Mouse (Mus musculus): ENCODE results near the gene Pias4. TPM values are rescaled to one million over a fixed set of nuclear protein-coding genes. Genes with fewer than 3 reads are reported as not detected.

The Pias4 gene
- polyA plus RNA-seq (2014; fragmentation: Illumina TruSeq; extraction: RNeasy Lipid Tissue Mini Kit (QIAGEN cat#74804); ENCODE audit: low read depth, low replicate concordance) = 23.4 TPM

DNA sequence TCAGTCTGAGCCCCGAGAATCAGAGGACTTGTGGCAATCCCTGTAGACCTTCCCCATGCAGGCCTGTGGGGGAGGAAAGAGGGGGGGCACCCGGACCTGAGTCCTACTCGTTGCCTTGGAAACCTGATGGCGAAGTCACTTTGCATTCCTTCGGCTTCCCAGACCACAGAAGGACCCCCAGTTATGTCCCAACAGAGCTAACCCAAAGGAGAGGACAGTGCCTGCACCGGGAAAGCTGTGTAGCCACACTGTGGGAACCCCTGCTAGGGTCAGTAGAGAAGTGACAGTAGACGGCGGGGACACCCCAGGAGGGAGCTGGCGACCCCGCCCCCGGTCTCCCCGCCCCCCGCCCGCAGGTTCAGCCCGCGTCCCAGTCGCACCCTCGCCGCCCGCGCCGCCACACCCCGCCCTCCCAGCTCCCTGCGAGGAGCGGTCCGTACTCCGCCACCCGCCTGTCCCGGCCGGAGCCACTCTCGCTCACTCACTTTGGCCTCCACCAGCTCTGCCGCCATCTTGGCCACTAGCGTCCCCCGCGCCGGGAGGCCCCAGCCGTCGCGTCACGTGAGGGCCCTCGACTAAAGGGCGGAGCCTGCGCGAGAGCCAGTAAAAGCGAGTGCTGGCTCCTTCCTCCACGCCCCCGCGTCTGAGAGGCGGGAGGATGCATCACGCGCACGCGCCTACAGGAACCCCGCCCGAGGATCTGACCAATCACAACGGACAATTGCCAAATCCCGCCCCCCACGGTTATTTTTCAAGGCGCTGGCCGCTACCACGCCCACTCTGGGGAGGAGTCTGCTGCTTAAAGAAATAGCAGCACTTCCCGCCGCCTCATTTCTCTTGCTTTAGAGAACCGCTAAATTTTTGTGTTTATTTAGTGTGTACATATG is at the start of gene Pias4:
Gene Pias4, minus strand, starts transcription at position 724 of the 887 bp plus-strand sequence.

DNA sequence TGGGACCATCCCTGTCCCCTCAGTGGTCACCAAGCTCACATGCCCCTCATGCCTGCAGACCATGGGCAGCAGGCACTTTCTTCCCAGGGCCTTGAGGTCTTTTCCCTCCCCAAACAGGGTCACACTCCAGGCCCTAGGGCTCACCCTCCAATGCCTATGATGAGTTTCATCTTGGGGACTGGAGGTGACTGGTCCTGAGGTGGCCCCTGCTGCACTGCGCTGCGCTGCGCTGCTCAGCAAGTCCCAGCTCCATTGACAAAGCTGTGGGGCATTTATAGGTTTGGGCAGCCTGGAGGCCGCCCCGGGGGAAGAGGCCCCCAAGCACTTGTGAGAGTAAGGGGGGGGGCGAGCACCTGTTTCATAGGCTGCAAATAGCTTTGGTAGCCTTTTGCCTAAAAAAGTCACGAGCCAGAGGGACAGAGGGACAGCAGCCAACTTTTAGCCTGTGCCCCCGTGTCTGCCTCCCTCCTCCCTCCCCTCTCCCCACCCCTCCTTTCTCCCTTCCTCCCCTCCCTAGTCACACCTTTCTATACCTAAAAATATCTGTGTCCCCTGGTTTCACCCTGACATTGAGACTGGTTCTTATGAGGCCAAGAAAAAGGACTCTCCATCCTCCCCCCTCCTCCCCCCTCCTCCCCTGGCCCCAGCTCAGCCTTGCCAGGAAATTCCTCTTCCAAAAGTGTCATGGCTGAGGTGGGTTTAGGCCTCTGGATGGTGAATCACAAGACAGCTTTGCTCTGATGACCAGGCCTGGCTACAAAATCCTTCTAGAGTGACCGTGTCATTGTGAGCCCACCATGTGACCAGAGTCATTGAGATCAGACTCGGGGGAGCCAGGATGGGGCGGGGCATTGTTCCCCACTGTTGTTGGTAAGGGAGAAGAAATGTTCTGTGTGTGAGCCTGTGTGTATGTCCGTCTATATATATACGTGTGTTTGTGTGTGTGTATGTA is 34.4 kb upstream of the Pias4 start, which contains the start of gene Nmrk2:
Gene Nmrk2, minus strand, starts transcription at position 245 of the 952 bp plus-strand sequence.

DNA sequence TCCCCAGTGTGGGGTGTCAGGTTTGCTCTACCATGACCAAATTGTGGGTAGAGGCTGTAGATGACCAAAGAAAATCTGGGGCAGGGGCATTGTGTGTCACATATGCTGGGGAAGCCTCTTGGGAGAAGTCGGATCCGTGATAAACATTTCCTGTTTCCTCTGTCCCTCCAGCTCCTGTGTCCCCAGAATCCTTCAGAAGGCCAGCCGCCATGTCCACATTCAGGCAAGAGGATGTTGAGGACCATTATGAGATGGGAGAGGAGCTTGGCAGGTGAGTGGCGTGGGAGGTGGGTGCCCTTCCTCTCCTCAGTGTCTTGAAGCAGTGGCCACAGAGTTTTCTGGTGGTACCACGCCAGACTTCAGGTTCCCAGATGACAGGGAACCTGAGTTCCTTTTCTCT is 16.1 kb upstream of the Pias4 start, which contains the start of gene 4930442H23Rik:
Gene 4930442H23Rik, minus strand, starts transcription at position 45 of the 400 bp plus-strand sequence.

GRCm38 (mm10) chr10:81182336-81183333 is 14.9 kb upstream of the Pias4 start, which contains the start of gene Dapk3:
Gene Dapk3, plus strand, starts transcription at chr10:81183005.

GRCm38 (mm10) chr10:81176466-81177271 is 8.9 kb upstream of the Pias4 start, which contains the start of gene Eef2:
Gene Eef2, plus strand, starts transcription at chr10:81176631.

GRCm38 (mm10) chr10:81134966-81135681 is 32.6 kb downstream of the Pias4 start, which contains the start of gene Zbtb7a:
Gene Zbtb7a, plus strand, starts transcription at chr10:81135220.

DNA sequence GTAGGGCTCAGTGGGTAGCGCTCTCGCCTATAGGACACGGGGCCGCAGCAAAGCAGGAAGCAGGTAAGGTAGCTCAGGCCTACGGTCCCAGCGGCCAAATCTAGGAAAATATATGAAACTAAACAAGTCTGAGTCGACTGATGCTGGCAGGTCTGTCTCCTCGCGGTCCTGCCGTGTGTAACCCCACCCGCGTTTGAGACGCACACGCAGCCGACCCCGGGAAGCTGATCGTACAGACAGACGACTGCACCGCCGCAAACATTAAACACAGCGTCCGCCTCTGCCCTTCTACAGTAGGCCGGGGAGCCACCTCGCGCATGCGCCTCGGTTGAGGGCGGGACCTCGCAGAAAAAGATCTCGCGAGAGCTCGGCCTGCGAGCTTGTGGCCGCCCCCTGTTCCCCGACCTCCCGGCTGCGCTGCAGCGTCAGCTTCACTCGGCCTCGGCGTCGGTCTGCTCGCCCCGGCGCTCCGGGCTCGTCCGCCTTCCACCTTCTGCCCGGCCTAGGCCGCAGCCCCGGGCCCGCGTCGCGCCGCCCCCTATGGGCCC is 62.1 kb downstream of the Pias4 start, which contains the start of gene Map2k2:
Gene Map2k2, plus strand, starts transcription at position 351 of the 548 bp plus-strand sequence.

Other genes starting within 250 kb of the Pias4 start
- gene Lmnb2, start 249.7 kb downstream of the Pias4 start, polyA plus RNA-seq (2014; fragmentation: Illumina TruSeq; extraction: RNeasy Lipid Tissue Mini Kit (QIAGEN cat#74804); ENCODE audit: low read depth, low replicate concordance) = 11.7 TPM
- gene Gadd45b, start 237.8 kb downstream of the Pias4 start, polyA plus RNA-seq (2014; fragmentation: Illumina TruSeq; extraction: RNeasy Lipid Tissue Mini Kit (QIAGEN cat#74804); ENCODE audit: low read depth, low replicate concordance) = 7.9 TPM
- 5.7 TPM for gene Gng7, start 153.0 kb downstream of the Pias4 start, polyA plus RNA-seq (2014; fragmentation: Illumina TruSeq; extraction: RNeasy Lipid Tissue Mini Kit (QIAGEN cat#74804); ENCODE audit: low read depth, low replicate concordance)
- not detected for gene Diras1, start 142.3 kb downstream of the Pias4 start, polyA plus RNA-seq (2014; fragmentation: Illumina TruSeq; extraction: RNeasy Lipid Tissue Mini Kit (QIAGEN cat#74804); ENCODE audit: low read depth, low replicate concordance)
- gene Slc39a3, start 130.5 kb downstream of the Pias4 start, polyA plus RNA-seq (2014; fragmentation: Illumina TruSeq; extraction: RNeasy Lipid Tissue Mini Kit (QIAGEN cat#74804); ENCODE audit: low read depth, low replicate concordance) = 17.6 TPM
- 94.7 TPM for gene Sgta, start 107.7 kb downstream of the Pias4 start, polyA plus RNA-seq (2014; fragmentation: Illumina TruSeq; extraction: RNeasy Lipid Tissue Mini Kit (QIAGEN cat#74804); ENCODE audit: low read depth, low replicate concordance)
- 18.0 TPM for gene Thop1, start 97.9 kb downstream of the Pias4 start, polyA plus RNA-seq (2014; fragmentation: Illumina TruSeq; extraction: RNeasy Lipid Tissue Mini Kit (QIAGEN cat#74804); ENCODE audit: low read depth, low replicate concordance)
- gene Creb3l3, start 69.0 kb downstream of the Pias4 start, polyA plus RNA-seq (2014; fragmentation: Illumina TruSeq; extraction: RNeasy Lipid Tissue Mini Kit (QIAGEN cat#74804); ENCODE audit: low read depth, low replicate concordance) = 0.15 TPM
- 98.4 TPM for gene Map2k2, start 62.0 kb downstream of the Pias4 start, polyA plus RNA-seq (2014; fragmentation: Illumina TruSeq; extraction: RNeasy Lipid Tissue Mini Kit (QIAGEN cat#74804); ENCODE audit: low read depth, low replicate concordance)
- 26.5 TPM for gene Zbtb7a, start 32.7 kb downstream of the Pias4 start, polyA plus RNA-seq (2014; fragmentation: Illumina TruSeq; extraction: RNeasy Lipid Tissue Mini Kit (QIAGEN cat#74804); ENCODE audit: low read depth, low replicate concordance)
- 1,511 TPM for gene Eef2, start 8.7 kb upstream of the Pias4 start, polyA plus RNA-seq (2014; fragmentation: Illumina TruSeq; extraction: RNeasy Lipid Tissue Mini Kit (QIAGEN cat#74804); ENCODE audit: low read depth, low replicate concordance)
- 50.3 TPM for gene Dapk3, start 15.1 kb upstream of the Pias4 start, polyA plus RNA-seq (2014; fragmentation: Illumina TruSeq; extraction: RNeasy Lipid Tissue Mini Kit (QIAGEN cat#74804); ENCODE audit: low read depth, low replicate concordance)
- gene 4930442H23Rik, start 15.9 kb upstream of the Pias4 start, polyA plus RNA-seq (2014; fragmentation: Illumina TruSeq; extraction: RNeasy Lipid Tissue Mini Kit (QIAGEN cat#74804); ENCODE audit: low read depth, low replicate concordance) = not detected
- not detected for gene Nmrk2, start 34.1 kb upstream of the Pias4 start, polyA plus RNA-seq (2014; fragmentation: Illumina TruSeq; extraction: RNeasy Lipid Tissue Mini Kit (QIAGEN cat#74804); ENCODE audit: low read depth, low replicate concordance)
- gene Atcay, start 62.9 kb upstream of the Pias4 start, polyA plus RNA-seq (2014; fragmentation: Illumina TruSeq; extraction: RNeasy Lipid Tissue Mini Kit (QIAGEN cat#74804); ENCODE audit: low read depth, low replicate concordance) = not detected
- 11.6 TPM for gene Zfr2, start 65.2 kb upstream of the Pias4 start, polyA plus RNA-seq (2014; fragmentation: Illumina TruSeq; extraction: RNeasy Lipid Tissue Mini Kit (QIAGEN cat#74804); ENCODE audit: low read depth, low replicate concordance)
- gene Matk, start 85.0 kb upstream of the Pias4 start, polyA plus RNA-seq (2014; fragmentation: Illumina TruSeq; extraction: RNeasy Lipid Tissue Mini Kit (QIAGEN cat#74804); ENCODE audit: low read depth, low replicate concordance) = 2.8 TPM
- 87.0 TPM for gene Mrpl54, start 99.0 kb upstream of the Pias4 start, polyA plus RNA-seq (2014; fragmentation: Illumina TruSeq; extraction: RNeasy Lipid Tissue Mini Kit (QIAGEN cat#74804); ENCODE audit: low read depth, low replicate concordance)
- 47.8 TPM for gene Apba3, start 99.0 kb upstream of the Pias4 start, polyA plus RNA-seq (2014; fragmentation: Illumina TruSeq; extraction: RNeasy Lipid Tissue Mini Kit (QIAGEN cat#74804); ENCODE audit: low read depth, low replicate concordance)
- 24.4 TPM for gene Tjp3, start 123.7 kb upstream of the Pias4 start, polyA plus RNA-seq (2014; fragmentation: Illumina TruSeq; extraction: RNeasy Lipid Tissue Mini Kit (QIAGEN cat#74804); ENCODE audit: low read depth, low replicate concordance)
- 44.2 TPM for gene Pip5k1c, start 125.0 kb upstream of the Pias4 start, polyA plus RNA-seq (2014; fragmentation: Illumina TruSeq; extraction: RNeasy Lipid Tissue Mini Kit (QIAGEN cat#74804); ENCODE audit: low read depth, low replicate concordance)
- 18.5 TPM for gene Cactin, start 153.2 kb upstream of the Pias4 start, polyA plus RNA-seq (2014; fragmentation: Illumina TruSeq; extraction: RNeasy Lipid Tissue Mini Kit (QIAGEN cat#74804); ENCODE audit: low read depth, low replicate concordance)
- 2.7 TPM for gene Tbxa2r, start 160.8 kb upstream of the Pias4 start, polyA plus RNA-seq (2014; fragmentation: Illumina TruSeq; extraction: RNeasy Lipid Tissue Mini Kit (QIAGEN cat#74804); ENCODE audit: low read depth, low replicate concordance)
- gene Gipc3, start 175.3 kb upstream of the Pias4 start, polyA plus RNA-seq (2014; fragmentation: Illumina TruSeq; extraction: RNeasy Lipid Tissue Mini Kit (QIAGEN cat#74804); ENCODE audit: low read depth, low replicate concordance) = 1.1 TPM
- 63.1 TPM for gene Hmg20b, start 182.6 kb upstream of the Pias4 start, polyA plus RNA-seq (2014; fragmentation: Illumina TruSeq; extraction: RNeasy Lipid Tissue Mini Kit (QIAGEN cat#74804); ENCODE audit: low read depth, low replicate concordance)
- 22.3 TPM for gene Mfsd12, start 189.6 kb upstream of the Pias4 start, polyA plus RNA-seq (2014; fragmentation: Illumina TruSeq; extraction: RNeasy Lipid Tissue Mini Kit (QIAGEN cat#74804); ENCODE audit: low read depth, low replicate concordance)
- 2.1 TPM for gene 4930404N11Rik, start 197.9 kb upstream of the Pias4 start, polyA plus RNA-seq (2014; fragmentation: Illumina TruSeq; extraction: RNeasy Lipid Tissue Mini Kit (QIAGEN cat#74804); ENCODE audit: low read depth, low replicate concordance)
- 22.5 TPM for gene Fzr1, start 210.6 kb upstream of the Pias4 start, polyA plus RNA-seq (2014; fragmentation: Illumina TruSeq; extraction: RNeasy Lipid Tissue Mini Kit (QIAGEN cat#74804); ENCODE audit: low read depth, low replicate concordance)
- gene Dohh, start 216.5 kb upstream of the Pias4 start, polyA plus RNA-seq (2014; fragmentation: Illumina TruSeq; extraction: RNeasy Lipid Tissue Mini Kit (QIAGEN cat#74804); ENCODE audit: low read depth, low replicate concordance) = 66.8 TPM
- gene Gm48551, start 216.5 kb upstream of the Pias4 start, polyA plus RNA-seq (2014; fragmentation: Illumina TruSeq; extraction: RNeasy Lipid Tissue Mini Kit (QIAGEN cat#74804); ENCODE audit: low read depth, low replicate concordance) = 2.8 TPM
- 1.7 TPM for gene Gm48552, start 221.1 kb upstream of the Pias4 start, polyA plus RNA-seq (2014; fragmentation: Illumina TruSeq; extraction: RNeasy Lipid Tissue Mini Kit (QIAGEN cat#74804); ENCODE audit: low read depth, low replicate concordance)
- 53.6 TPM for gene Smim24, start 225.1 kb upstream of the Pias4 start, polyA plus RNA-seq (2014; fragmentation: Illumina TruSeq; extraction: RNeasy Lipid Tissue Mini Kit (QIAGEN cat#74804); ENCODE audit: low read depth, low replicate concordance)

Data from adipose tissue, adult 10 weeks (tissue).